Mouse (Mus musculus) cerebellum, adult 2 months (tissue): ENCODE measurements at regions not wholly inside any gene's neighbourhood (a gene's known extent, or its start where the extent isn't known, plus 50 kb on each side); places are given as distances from the start of the nearest gene placed in this dataset.

ENCODE experiments used
- CTCF ChIP-seq: fragments of 200-500 bp; IDR thresholded peaks from 2 replicates; pipeline ENCODE4 v1.5.1; 2011; ENCODE audit warnings: low read depth, mild to moderate bottlenecking, control low read depth, low read length, moderate library complexity, borderline replicate concordance; ENCODE audit not compliant: insufficient read depth
- POLR2A ChIP-seq: fragments of 200-500 bp; IDR thresholded peaks from 2 replicates; pipeline ENCODE4 v1.6.1; 2011; ENCODE audit warnings: low read length, control low read depth, borderline replicate concordance; ENCODE audit not compliant: insufficient read depth

DNA sequence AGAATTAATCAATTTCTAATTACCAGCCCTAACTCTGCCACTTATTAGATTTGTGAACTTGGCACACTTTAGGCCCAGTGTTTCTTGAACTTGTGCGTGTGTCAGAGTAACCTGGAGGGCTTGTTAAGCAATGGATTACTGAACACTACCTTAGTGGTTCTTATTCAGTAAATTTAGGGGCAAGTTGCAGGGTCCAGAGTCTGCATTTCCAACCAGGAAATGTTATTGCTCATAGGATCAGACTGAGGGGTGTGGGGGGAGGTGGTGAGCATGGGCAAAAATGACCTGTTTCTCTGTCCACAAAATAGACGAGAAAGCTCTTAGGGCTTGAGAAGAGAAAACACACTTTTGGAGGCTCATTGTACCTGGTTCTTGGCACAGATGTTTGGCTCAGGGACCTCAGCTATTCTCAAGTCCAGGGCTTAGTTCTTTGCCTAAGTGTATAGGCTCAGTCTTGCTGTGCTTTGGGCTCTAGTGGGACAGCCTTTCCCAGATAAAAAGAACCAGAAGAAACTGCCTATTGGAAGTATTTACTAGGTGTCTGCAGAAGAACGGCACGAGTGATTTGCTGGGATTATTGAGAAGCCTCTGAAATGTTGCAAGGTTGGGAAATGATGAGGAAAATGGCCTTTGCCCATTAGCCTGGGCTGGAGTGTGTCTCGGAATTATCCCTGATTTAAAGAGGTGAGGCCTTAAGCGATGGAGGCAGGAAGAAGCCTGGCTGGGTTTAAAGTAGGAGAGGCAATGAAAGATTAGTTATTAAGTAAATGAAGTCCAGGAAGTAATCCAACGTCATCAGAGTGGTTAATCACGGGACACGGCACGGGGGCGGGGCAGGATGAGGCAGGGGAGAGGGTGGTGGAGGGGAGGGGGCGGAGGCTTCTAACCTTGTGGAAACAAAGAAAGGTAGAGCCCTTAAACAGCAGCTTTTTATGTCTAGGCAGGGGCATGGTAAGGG is 113.2 kb upstream of the Fggy start:
- TF ChIP-seq CTCF (no peak), POLR2A (no peak)
